Mouse (Mus musculus) colon, adult 2 months (tissue): ENCODE results near the gene Rab31. TPM values are rescaled to one million over a fixed set of nuclear protein-coding genes. Genes with fewer than 3 reads are reported as not detected.

Experiments used
- polyA plus RNA-seq: library from polyadenylated mRNA; depleted of rRNA; stranded (reverse); fragments of >200 nt; gene quantifications from 2 replicates; pipeline ENCODE4 v1.2.3, GENCODE M21; 2012; rRNA removed

The Rab31 gene
- 10.8 and 12.3 TPM in 2 replicates for polyA plus RNA-seq

DNA sequence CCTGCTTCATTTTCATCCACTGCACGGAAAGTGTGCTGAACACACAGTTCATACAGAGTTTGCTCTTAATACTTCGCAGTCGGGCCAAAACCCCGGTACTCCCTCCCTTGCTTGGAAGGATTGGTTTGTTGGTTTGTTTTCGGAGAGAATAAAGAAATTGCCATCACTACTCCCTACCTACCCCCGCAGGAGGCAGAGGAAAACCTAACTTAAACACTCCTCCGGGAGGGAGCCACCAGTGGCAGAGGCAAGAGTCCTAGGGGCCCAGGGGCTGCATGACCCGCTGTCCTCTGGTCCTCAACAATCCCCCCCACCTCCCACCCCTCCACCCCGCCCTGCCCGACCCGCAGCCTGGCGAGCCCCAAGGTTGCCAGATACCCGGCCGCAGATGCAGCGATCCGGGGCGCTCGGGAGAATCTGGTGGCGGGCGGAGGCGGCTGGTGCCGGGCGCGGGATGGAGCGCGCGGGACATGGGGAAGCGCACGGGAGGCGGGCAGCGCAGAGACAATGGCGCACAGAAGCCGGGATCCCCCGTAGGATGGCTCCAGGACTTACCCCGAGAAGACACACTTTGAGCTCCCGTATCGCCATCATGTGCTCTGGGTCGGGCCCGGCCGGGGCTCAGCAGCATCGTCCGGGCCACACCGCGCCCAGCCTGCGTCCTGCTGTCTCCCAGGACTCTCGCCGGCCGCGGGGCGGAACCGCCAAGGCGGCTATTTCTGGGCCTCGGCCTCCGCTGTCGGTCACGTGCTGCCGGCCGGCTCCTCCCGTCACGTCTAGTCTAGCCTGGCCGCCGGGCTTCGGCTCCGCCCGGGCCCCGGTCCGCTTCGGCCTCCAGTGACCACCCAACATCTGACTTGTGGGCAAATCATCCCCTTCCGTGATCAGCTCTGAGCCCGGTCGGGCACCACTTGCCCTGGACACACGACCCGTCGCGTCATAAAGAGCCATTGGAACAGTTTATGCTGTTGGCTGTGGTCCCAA lies at the start of gene Rab31:
Rab31 (minus strand) TSS at position 802 of the 984 bp plus-strand sequence.

DNA sequence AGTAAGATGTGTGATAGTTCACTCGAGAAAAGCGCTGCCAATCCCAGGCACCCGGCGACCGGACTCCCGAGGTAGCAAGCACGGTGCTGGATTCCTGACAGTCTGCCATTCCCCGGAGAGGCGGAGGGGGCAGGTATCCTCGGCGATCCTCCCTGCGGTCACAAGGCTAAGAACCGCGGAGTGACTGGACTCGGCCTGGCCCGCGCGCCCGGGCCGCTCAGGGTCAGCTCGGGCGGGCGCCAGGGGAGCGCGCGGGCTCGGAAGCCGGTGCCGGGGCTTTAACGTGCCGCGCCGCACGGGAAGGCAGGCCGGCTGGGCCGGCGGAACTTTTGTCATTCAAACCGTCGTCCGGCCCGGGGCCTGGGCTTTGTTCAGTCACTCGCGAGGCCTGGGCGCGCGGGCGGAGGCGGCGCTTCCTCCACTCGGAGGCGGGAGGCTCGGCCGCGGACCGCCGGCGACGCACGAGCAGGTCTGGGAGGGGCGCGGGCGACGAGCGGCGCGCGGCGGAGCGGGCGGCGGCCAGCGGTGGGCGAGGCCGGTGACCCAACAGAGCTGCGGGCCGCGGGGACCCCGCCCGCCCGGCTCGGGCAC lies 10.1 kb upstream of the Rab31 start, which contains the start of gene Ppp4r1:
Ppp4r1 (plus strand) TSS at position 23 of the 591 bp plus-strand sequence.

GRCm38 (mm10) chr17:65641734-65642218 lies 130.8 kb downstream of the Rab31 start, which contains the start of gene Txndc2:
Gene Txndc2 (minus strand): TSS chr17:65642168.

DNA sequence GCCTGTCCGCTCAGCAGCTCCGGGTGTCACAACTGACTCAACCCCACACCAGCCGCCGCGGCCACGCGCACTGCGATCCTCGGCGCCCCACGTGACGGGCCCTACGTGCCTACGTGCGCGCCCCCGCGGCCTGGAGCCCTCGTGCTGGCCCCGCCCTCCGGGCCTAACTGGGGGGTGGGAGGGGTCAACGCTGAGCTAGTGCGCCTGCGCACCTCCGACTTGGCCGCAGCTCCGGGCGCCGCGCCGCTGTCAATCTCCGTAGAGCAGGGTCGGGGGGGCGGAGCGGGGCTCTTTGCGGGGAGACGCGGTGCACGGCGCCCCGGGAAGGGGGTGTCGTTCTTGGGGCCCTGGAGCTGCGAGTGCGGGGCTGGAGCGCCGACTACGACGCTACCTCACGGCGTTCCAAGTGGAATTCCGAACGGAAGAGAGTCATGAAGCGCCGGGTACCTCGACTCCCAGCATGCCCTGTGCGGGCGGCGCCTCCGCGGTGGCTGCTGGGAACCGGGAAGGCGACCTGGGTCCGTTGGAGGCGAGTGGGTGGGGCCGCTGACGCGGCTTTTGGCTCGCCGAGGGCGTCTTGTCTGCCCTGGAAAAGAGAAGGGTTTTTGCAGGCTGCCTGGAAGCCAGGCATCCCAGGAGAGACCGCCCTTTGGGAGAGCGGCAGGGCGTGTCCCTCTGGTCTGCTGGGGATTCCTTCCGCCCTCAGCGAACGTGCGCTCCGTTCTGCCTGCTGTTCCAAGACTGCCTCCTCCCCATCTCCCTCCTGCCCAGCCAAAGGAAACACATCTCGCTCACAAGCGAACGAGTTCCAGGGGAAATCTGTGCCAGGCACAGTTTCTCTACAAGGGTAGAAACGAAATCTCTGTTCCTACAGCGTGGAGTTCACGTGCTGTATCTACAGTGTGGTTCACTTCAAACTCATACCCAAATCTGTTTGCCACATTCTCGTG lies 158.8 kb downstream of the Rab31 start, which contains the start of gene Vapa:
Vapa (minus strand) TSS at position 93 of the 950 bp plus-strand sequence.

Other genes starting within 250 kb of the Rab31 start
- gene Tmem232, start 232.0 kb downstream of the Rab31 start, polyA plus RNA-seq = not detected in 2 replicates
- gene Vapa, start 159.2 kb downstream of the Rab31 start, polyA plus RNA-seq = 79.4 and 82.3 TPM in 2 replicates
- not detected in 2 replicates for gene Txndc2, start 130.6 kb downstream of the Rab31 start, polyA plus RNA-seq
- gene Ppp4r1, start 9.8 kb upstream of the Rab31 start, polyA plus RNA-seq = 33.0 and 35.4 TPM in 2 replicates
- 45.2 and 46.0 TPM in 2 replicates for gene Ralbp1, start 113.0 kb upstream of the Rab31 start, polyA plus RNA-seq
- 49.7 and 51.5 TPM in 2 replicates for gene Twsg1, start 178.5 kb upstream of the Rab31 start, polyA plus RNA-seq